Mouse (Mus musculus): Measurements from ENCODE around the gene Ttc23l. TPM values are rescaled to one million over a fixed set of nuclear protein-coding genes. Genes with fewer than 3 reads are reported as not detected.
"Not testable (repeated sequence)": the region's sequence is repeated elsewhere in the genome, so short reads cannot be mapped to it uniquely, and the experiment has no call there.

Gene Ttc23l
- polyA plus RNA-seq, 1 experiment from 2014 or later = not detected

DNA sequence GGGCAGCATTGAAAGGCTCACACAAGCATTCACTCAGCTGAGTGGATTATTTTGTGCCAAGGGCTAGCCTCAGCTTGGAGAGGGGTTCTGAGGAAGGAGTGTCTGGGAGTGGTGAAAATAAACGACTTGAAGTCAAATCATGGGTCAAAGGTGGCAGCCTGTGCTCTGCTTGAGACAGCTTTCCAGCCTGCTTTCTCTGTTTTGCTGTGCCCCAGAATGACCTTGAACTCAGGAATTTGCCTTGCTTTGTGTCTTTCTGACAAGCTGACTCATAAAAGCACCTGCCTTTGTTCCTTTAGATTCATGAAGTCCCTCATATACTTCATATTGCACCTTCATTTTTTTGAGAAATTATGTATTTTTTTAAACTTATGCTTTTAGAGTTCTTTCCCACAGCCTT, 5.7 kb upstream of the Ttc23l start:
- no peak for ATAC-seq (ENCODE audit: low read depth)
- WGBS = 49% methylated on average over 1 of the region's 1 CpGs

GRCm38 (mm10) chr15:10562281-10562680, 3.8 kb upstream of the Ttc23l start:
- Histone ChIP-seq H3K9ac (no peak overlapping the region), H3K9me3 (no peaks in the 10 kb centered on the region), H3K27ac (replicated peaks) (no peak overlapping the region), H3K27me3 (no peaks in the 10 kb centered on the region), H3K4me3 (no peak overlapping the region), H3K4me2 (no peak overlapping the region), H3K4me1 (replicated peaks) (no peaks in the 10 kb centered on the region), H3K36me3 (peaks cover under 1% of the 10 kb centered on the region)
- no peak for ATAC-seq (ENCODE audit: low read depth)

More for the DNA sequence above, 5.7 kb upstream of the Ttc23l start:
- H3K4me3 ChIP-seq = no peak overlapping the region
- no peaks in the 10 kb centered on the region for H3K27me3 ChIP-seq
- H3K4me1 ChIP-seq (replicated peaks) = no peaks in the 10 kb centered on the region
- H3K9ac ChIP-seq = no peak overlapping the region
- H3K4me2 ChIP-seq = no peak overlapping the region
- peaks cover 17% of the 10 kb centered on the region for H3K36me3 ChIP-seq
- H3K27ac ChIP-seq (replicated peaks) = no peak overlapping the region
- H3K9me3 ChIP-seq = no peaks in the 10 kb centered on the region

- WGBS = 95% methylated on average over 7 of the region's 7 CpGs
- Histone ChIP-seq H3K4me2 (no peak overlapping the region), H3K4me3 (no peak overlapping the region), H3K9ac (no peak overlapping the region), H3K27ac (replicated peaks) (no peak overlapping the region), H3K9me3 (no peaks in the 10 kb centered on the region), H3K36me3 (no peaks in the 10 kb centered on the region), H3K27me3 (no peaks in the 10 kb centered on the region), H3K4me1 (replicated peaks) (no peaks in the 10 kb centered on the region)
- ATAC-seq (ENCODE audit: low read depth) = no peak
Observed at GRCm38 (mm10) chr15:10560005-10560404, 1.5 kb upstream of the Ttc23l start.

GRCm38 (mm10) chr15:10554336-10554735, 4.1 kb downstream of the Ttc23l start:
- no peak overlapping the region for H3K4me2 ChIP-seq
- H3K4me3 ChIP-seq = no peak overlapping the region
- no peaks in the 10 kb centered on the region for H3K36me3 ChIP-seq
- H3K27me3 ChIP-seq = no peaks in the 10 kb centered on the region
- no peaks in the 10 kb centered on the region for H3K4me1 ChIP-seq (replicated peaks)
- no peaks in the 10 kb centered on the region for H3K9me3 ChIP-seq
- H3K9ac ChIP-seq = no peak overlapping the region
- no peak for ATAC-seq (ENCODE audit: low read depth)
- H3K27ac ChIP-seq (replicated peaks) = no peak overlapping the region

GRCm38 (mm10) chr15:10540271-10541088, 18.0 kb downstream of the Ttc23l start:
- Histone ChIP-seq H3K27me3 (no peaks in the 10 kb centered on the region), H3K4me2 (no peak overlapping the region)

GRCm38 (mm10) chr15:10535969-10536368, 22.5 kb downstream of the Ttc23l start:
- ATAC-seq (ENCODE audit: low read depth) = no peak
- Histone ChIP-seq H3K4me2 (no peak overlapping the region), H3K4me1 (replicated peaks) (no peaks in the 10 kb centered on the region), H3K27me3 (no peaks in the 10 kb centered on the region), H3K4me3 (no peak overlapping the region), H3K36me3 (no peaks in the 10 kb centered on the region), H3K9me3 (no peaks in the 10 kb centered on the region), H3K9ac (no peak overlapping the region), H3K27ac (replicated peaks) (no peak overlapping the region)
- WGBS = 86% methylated on average over 7 of the region's 7 CpGs

More at GRCm38 (mm10) chr15:10540271-10541088, 18.0 kb downstream of the Ttc23l start:
- no peaks in the 10 kb centered on the region for H3K9me3 ChIP-seq
- ATAC-seq (ENCODE audit: low read depth) = no peak
- H3K9ac ChIP-seq = no peak overlapping the region
- WGBS = 68% methylated on average over 16 of the region's 16 CpGs
- H3K27ac ChIP-seq (replicated peaks) = no peak overlapping the region
- no peak overlapping the region for H3K4me3 ChIP-seq
- no peaks in the 10 kb centered on the region for H3K4me1 ChIP-seq (replicated peaks)
- H3K36me3 ChIP-seq = no peaks in the 10 kb centered on the region

DNA sequence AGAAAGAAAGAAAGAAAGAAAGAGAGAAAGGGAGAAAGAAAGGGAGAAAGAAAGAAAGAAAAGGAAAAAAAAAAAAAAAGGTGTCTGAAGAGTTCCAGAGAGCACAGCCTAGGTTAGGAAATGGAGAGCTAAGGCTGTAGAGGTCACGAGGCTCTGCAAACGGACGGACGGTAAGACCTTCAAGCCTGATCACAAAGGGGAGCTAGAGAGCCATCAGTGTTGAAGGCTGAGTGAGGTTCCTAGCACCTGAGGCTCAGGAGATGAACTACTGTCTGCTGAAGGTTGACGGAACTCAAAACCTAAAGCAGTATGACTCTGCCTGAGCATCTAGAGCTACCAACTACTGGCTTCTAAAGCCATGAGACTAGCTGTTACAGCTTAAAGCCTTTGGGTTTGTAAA, 23.9 kb downstream of the Ttc23l start:
- Histone ChIP-seq H3K9ac (no peak overlapping the region), H3K27ac (replicated peaks) (no peak overlapping the region), H3K9me3 (no peaks in the 10 kb centered on the region), H3K27me3 (no peaks in the 10 kb centered on the region), H3K4me3 (no peak overlapping the region), H3K4me1 (replicated peaks) (no peaks in the 10 kb centered on the region), H3K36me3 (no peaks in the 10 kb centered on the region), H3K4me2 (no peak overlapping the region)
- ATAC-seq (ENCODE audit: low read depth) = no peak
- WGBS = 82% methylated on average over 5 of the region's 5 CpGs

- H3K27me3 ChIP-seq; H3K9me3 ChIP-seq; H3K4me2 ChIP-seq; H3K36me3 ChIP-seq; H3K4me1 ChIP-seq (replicated peaks); H3K4me3 ChIP-seq; ATAC-seq (ENCODE audit: low read depth); H3K27ac ChIP-seq (replicated peaks); H3K9ac ChIP-seq: not testable (repeated sequence)
- WGBS = 95% methylated on average over 10 of the region's 10 CpGs
Observed at GRCm38 (mm10) chr15:10533361-10533760, 25.1 kb downstream of the Ttc23l start.

DNA sequence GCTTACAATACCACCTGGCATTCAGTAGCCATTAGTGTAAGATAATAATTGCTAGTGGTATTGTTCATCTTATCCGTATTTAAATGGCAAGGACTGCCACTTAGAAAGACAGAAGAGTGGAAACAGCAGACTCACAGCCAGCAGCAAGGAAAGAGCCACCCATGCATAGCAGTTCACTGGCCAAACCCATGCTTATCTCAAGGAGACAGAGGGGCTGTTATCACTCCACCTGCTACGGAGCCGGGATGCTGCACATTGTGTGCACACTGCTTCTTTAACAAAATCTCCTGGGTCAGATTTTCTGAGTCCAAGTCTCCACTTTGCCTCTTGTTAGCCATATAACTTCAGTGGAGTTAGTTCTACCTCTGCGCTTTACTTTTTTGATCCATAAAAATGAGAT, 27.1 kb downstream of the Ttc23l start:
- H3K4me1 ChIP-seq (replicated peaks) = no peaks in the 10 kb centered on the region
- no peak overlapping the region for H3K4me3 ChIP-seq
- no peaks in the 10 kb centered on the region for H3K9me3 ChIP-seq
- ATAC-seq (ENCODE audit: low read depth) = no peak
- no peak overlapping the region for H3K4me2 ChIP-seq
- 90% methylated on average over 4 of the region's 4 CpGs for WGBS
- H3K27ac ChIP-seq (replicated peaks) = no peak overlapping the region
- H3K27me3 ChIP-seq = no peaks in the 10 kb centered on the region
- H3K36me3 ChIP-seq = no peaks in the 10 kb centered on the region
- no peak overlapping the region for H3K9ac ChIP-seq

DNA sequence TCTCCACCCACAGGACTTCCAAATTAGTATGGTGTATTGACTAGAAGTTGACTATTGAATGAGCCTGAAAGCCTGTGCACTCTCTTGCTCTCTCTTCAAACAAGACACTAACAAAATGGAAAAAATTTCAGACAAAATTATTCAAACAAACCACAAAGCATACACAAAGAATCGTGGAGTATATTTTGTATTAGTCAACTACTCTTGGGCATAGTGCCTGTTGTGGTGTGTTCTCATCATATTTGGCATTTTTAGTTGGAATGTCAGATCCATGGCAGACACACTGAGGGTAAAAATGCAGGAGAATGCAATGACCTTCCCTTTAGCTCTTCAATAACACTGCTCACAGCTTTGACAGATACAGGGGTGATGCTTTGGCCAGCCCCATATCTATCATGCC, 32.6 kb downstream of the Ttc23l start:
- H3K27ac ChIP-seq (replicated peaks) = no peak overlapping the region

GRCm38 (mm10) chr15:10515166-10515565, 43.3 kb downstream of the Ttc23l start:
- 71% methylated on average over 7 of the region's 7 CpGs for WGBS

More for the DNA sequence above, 32.6 kb downstream of the Ttc23l start:
- H3K9ac ChIP-seq = no peak overlapping the region
- ATAC-seq (ENCODE audit: low read depth) = no peak
- no peak overlapping the region for H3K4me2 ChIP-seq
- H3K36me3 ChIP-seq = no peaks in the 10 kb centered on the region
- H3K27me3 ChIP-seq = no peaks in the 10 kb centered on the region
- no peaks in the 10 kb centered on the region for H3K4me1 ChIP-seq (replicated peaks)
- H3K4me3 ChIP-seq = no peak overlapping the region
- WGBS = 91% methylated on average over 1 of the region's 1 CpGs
- H3K9me3 ChIP-seq = no peaks in the 10 kb centered on the region

GRCm38 (mm10) chr15:10506099-10506498, 52.4 kb downstream of the Ttc23l start:
- no peaks in the 10 kb centered on the region for H3K36me3 ChIP-seq
- WGBS = 66% methylated on average over 11 of the region's 11 CpGs
- H3K4me3 ChIP-seq = no peak overlapping the region
- no peaks in the 10 kb centered on the region for H3K4me1 ChIP-seq (replicated peaks)
- no peaks in the 10 kb centered on the region for H3K27me3 ChIP-seq
- no peak overlapping the region for H3K4me2 ChIP-seq
- ATAC-seq (ENCODE audit: low read depth) = no peak
- H3K9ac ChIP-seq = no peak overlapping the region
- no peak overlapping the region for H3K27ac ChIP-seq (replicated peaks)
- H3K9me3 ChIP-seq = no peaks in the 10 kb centered on the region

More at GRCm38 (mm10) chr15:10515166-10515565, 43.3 kb downstream of the Ttc23l start:
- Histone ChIP-seq H3K9me3 (no peaks in the 10 kb centered on the region), H3K4me3 (no peak overlapping the region), H3K9ac (no peak overlapping the region), H3K36me3 (no peaks in the 10 kb centered on the region), H3K4me1 (replicated peaks) (no peaks in the 10 kb centered on the region), H3K27ac (replicated peaks) (no peak overlapping the region), H3K27me3 (no peaks in the 10 kb centered on the region), H3K4me2 (no peak overlapping the region)
- ATAC-seq (ENCODE audit: low read depth) = no peak

Measured in neural tube, embryonic 13.5 days (tissue).